Mouse (Mus musculus) thymus, postnatal 36 days (tissue): Measurements from ENCODE around the gene Rpf1.

Source experiments
- DNase-seq, 2 experiments: peaks; one replicate each; pipeline ENCODE4 v3.0.0; 2022; ENCODE audit warnings: mixed read lengths in 2 of 2

Gene Rpf1

GRCm38 (mm10) chr3:146520798-146521651, at the start of gene Rpf1:
Gene Rpf1, minus strand, starts transcription at chr3:146521429.
- DNase-seq = peak; percentile 85 to 88

DNA sequence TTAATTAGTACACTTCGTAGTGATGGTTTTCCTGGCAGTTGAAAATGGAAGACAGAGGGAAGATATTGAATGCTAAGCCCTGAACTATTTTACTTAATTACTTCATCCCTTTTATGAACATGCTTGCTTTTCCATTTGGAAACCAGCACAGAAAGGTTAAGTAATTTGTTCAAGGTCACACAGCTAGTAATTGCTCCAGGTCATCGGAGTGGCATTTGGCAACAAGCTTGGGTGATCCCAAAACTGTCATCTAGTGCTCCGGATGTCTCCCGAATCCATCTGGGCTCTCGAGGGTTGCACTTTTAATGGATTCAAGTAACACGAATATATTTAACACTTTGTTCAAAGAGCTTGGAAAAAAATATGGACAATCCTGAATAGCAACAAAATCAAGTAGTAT, 49.7 kb upstream of the Rpf1 start:
- DNase-seq = no peak

DNA sequence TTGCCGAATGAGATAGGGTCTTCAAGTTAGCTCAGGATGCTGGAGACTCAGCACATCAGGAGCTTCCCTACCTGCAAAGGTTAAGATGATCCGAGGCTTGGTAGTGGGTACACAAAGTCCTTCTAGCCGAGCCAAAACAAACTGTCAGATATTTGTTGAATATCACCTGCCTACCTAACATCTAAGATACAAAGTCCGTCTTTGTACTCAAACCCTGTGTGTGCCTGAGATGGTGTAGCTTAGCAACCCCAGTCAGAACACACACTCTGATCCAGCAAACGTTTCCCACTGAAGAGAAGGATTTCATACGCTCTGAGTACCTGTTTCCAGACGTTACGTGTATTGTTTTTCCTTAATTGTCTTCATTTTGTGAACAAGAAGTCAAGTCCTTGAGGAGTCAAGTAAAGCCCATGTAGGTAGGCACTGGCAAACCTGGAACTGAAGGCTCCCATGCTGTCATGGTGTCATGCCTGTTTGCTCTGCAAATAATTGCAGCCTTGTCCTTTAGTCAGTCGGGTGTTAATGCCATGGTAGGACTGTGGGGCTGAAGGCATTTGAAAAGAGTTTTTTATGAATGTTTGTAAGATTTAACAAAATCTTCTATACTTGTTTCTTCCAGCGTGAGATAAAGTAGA, 49.0 kb upstream of the Rpf1 start, which contains the start of gene Uox:
Gene Uox, plus strand, starts transcription at position 279 of the 635 bp plus-strand sequence.
- DNase-seq = no peak

DNA sequence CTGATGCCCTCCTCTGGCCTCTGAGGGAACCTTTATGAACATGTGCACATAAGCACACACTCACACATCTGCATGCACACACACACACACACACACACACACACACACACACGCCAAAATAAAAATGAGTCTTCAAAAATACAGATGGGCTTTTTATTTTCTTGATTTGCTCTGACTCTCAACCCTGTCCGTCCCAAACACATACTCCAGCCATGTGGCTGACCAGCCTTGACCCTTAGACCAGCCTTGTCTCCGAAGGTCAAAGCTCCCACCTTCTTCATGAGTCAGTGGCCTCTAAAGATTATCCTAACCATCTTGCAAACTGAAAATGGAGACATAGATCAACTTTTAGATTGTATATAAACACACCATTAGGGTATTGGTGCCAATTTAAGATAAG, 48.4 kb upstream of the Rpf1 start:
- DNase-seq = no peak

GRCm38 (mm10) chr3:146567884-146568530, 46.8 kb upstream of the Rpf1 start:
- no peak for DNase-seq

DNA sequence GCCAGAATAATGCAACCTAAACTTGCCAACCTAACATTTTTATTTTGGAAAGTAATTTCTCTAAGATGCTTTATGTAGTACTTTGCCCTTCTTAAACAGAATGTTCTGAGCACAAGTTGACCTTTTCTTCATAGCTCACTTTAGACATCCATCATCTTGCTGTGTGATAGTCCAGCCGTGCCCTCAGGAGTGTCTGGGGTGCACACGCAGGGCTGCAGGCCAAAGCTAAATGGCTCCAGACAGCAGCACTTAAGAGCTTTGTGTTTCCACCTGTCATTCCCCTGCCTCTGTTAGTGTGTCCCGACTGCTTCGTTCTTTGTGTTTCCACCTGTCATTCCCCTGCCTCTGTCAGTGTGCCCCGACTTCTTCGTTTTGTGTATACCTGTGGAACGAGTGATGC, 46.1 kb upstream of the Rpf1 start:
- no peak for DNase-seq

GRCm38 (mm10) chr3:146565065-146565411, 43.8 kb upstream of the Rpf1 start:
- no peak for DNase-seq

DNA sequence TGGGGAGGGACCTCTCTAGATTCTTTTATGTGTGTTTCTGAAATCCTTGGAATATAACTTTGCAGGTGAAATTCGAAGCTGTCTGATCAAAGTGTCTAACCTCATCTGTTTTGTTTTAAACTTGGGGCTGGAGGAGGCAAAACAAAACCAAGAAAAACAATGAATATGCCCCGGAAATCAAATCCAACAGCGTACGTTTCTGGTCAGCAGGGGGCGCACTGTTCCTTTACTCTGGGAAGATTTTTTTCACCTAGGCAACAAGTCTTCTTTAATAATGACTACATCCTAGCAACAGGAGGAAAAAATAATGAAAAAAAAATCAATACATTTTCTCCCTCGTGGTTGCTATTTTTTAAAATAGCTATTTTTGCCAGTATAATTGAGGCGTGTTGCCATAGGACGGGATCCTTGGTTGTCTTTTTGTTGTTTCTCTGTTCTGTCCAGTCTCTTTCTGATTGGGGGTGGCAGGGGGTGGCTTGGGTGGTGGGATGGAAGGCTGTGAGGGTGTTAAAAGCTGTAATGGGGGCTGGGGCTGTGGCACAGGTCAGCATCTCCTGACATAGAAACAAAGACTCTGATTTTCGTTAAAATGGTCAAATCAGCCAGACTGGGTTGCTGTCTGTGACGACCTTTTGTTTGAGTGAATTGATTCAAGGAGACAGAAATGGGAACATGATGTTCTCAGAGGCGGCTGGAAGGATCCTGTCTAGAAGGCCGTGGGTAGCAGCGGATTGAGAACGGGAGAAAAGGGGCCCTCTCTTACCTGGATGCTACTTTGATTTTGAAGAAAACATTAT, 43.2 kb upstream of the Rpf1 start:
- peak; percentile 60 to 71 for DNase-seq

DNA sequence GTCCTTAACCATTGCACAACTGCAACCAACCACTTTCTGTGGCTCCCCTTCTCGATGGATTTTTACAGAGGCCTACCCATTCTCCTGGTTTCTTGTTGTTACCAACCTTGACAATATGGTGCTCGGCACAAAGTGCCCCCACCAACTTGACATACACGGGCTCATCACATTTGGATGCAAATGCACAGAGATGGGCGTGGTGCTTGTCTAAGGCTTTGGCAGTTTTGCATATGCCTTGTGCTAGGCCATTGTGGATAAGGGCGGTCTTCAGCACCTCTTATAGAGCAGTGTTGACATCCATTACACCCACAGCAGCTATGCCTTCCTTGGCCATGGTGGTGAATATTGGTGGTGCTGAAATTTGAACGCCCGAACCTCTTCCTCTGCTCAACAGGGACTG, 41.7 kb upstream of the Rpf1 start:
- no peak for DNase-seq

DNA sequence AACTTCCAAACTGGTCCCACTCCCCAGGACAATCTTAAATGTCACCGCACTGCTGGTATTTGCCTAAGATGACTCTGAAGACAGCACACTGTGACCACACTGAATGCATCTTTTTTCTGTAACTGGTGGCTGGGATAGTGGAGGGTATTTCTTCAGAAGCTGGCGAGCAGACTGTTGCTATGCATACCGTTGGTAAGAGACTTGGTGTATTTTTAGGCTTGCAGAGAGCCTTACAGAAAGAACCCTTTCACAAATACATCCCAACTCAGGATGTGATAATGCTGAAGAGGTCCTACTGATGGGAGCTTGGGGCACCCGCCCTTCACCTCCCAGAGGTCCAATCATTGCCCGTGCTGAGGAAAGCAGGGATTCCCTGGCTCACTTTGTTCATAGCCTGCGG, 36.3 kb upstream of the Rpf1 start:
- DNase-seq = no peak

DNA sequence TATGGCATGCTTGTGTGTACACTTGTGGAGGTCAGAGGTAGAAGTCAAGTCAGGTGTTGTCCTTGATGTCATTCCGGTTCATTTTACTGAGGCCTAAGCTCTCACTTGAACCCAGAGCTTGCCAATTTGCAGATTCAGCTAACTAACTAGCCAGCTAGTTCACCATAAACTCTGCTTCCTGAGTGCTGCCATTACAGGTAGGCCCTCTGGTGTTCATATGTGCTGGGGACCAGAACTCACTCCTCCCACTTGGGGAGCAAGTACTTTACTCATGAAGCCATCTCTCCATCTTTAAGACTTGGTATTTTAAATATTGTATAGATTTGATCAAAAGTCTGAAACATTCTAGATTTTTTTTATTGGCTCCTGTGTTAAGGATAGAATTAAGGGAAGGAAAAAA, 35.3 kb upstream of the Rpf1 start:
- DNase-seq = no peak

DNA sequence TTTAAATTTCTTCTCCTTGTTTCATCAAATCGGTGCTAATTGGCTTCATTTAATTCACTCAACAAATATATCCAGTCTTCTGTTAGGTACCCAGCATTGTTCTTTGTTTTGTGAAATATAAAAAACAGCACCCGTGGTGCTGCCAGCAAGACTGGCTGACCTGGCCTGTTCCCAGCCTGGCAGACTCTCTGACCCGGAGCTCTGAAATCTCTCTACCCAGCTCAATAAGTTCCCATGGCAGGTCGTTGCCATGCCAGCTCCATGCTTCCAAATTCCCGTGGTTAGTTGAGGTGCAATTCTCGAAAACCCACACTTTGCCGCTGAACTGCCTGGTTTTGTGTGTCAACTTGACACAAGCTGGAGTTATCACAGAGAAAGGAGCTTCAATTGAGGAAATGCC, 33.6 kb upstream of the Rpf1 start:
- no peak for DNase-seq

GRCm38 (mm10) chr3:146543632-146544031, 22.4 kb upstream of the Rpf1 start:
- no peak for DNase-seq

GRCm38 (mm10) chr3:146540521-146541273, 19.5 kb upstream of the Rpf1 start:
- DNase-seq = no peak

GRCm38 (mm10) chr3:146534986-146535385, 13.8 kb upstream of the Rpf1 start:
- DNase-seq = no peak

- DNase-seq = no peak
Measured at GRCm38 (mm10) chr3:146528335-146528734, 7.1 kb upstream of the Rpf1 start.

GRCm38 (mm10) chr3:146521652-146522020, 407 bp upstream of the Rpf1 start:
- DNase-seq = no peak

DNA sequence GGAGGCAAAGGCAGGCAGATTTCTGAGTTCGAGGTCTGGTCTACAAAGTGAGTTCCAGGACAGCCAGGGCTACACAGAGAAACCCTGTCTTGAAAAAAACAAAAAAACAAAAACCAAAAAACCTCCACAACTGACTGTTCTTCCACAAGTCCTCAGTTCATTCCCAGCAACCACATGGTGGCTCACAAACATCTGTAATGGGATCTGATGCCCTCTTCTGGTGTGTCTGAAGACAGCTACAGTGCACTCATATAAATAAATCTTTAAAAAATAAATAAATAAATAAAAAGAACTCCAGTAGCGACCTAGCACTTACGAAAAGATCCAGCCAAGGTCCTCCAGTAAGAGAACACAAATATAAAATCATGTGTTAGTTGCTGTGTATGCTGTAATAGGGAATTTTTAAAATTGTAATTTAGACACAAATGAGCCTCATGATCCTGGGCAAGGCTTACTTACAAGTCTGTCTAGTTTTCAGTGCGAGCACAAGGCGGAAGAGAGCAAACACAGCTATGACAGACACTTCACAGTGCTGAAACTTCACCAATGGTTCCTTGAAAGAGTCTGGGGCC, 917 bp downstream of the Rpf1 start:
- no peak for DNase-seq

- no peak for DNase-seq
Measured at GRCm38 (mm10) chr3:146506711-146507110, 14.5 kb downstream of the Rpf1 start.

DNA sequence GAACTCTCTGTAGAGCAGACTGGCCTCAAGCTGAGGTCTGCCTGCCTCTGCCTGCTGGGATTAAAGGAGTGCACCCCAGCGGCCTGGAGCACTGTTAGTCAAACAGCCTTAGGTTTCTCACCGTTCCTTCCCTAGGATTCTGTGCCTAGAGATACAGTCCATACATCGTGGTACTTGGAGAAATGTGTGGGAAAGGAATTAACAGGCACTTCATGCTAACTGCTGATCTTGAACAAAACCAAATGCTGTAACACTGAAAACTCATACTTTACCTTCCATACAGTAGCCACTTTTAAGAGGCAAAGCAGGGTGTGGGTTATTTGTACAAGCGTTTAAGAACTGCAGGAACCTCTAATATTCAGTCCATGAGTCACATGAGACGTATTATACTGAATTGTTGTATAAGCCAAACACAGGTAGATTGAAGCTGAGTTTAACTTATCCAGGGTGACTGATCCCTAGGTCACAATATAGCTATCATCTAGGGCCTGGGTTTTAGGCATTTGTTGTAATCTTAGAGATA, 19.6 kb downstream of the Rpf1 start:
- no peak for DNase-seq

DNA sequence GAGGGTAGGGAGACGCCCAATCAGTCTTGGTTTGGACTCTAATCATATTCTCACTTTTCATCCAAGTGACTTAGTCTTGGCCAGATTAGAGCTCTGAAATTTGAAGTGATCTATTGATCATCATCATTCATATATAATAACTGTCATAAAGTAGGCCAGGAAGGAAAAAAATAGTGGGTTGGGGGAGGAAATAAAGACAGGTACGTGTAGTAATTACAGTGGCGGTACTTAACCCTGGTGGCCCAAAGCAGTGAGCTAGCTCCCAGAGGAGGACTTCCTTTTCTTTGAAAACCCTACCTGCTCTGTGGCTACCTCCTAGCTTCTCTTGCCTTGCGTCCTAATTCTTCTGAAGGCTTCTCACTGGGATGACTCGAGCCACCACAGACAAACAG, 20.4 kb downstream of the Rpf1 start:
- no peak for DNase-seq
